Mouse (Mus musculus): ENCODE data around the gene Bcar3. TPM values are rescaled to one million over a fixed set of nuclear protein-coding genes. Genes with fewer than 3 reads are reported as not detected.

The Bcar3 gene
- polyA plus RNA-seq, 1 experiment = 6.8 TPM

DNA sequence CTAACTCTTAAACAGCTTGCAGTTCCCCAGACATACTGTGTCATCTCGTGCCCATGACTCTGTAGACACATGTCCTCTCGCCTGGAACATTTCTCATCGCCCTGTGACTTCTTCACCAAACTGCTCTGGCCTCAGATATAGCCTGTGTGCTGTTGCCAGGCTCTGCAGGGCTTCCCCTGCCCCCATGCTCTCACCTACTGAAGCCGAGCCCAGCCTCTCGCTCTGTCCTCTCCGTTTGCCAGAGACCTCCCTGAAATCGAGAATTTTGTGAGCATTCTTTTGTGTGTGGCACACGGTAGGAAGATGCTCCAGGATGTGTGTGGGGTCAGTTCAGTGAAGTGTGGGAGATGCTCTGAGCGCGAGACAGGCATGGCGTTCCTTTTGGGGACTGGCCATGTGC is 151.8 kb downstream of the Bcar3 start:
- Histone ChIP-seq H3K4me1 (ENCODE audit: control insufficient read depth, insufficient read depth, low read length) (no peaks in the 10 kb centered on the region), H3K27ac (ENCODE audit: insufficient read depth, low read depth, low read length) (no peak overlapping the region), H3K4me3 (ENCODE audit: insufficient read depth, low read length) (no peak overlapping the region)
- no peak for TF ChIP-seq CTCF (IDR thresholded peaks at IDR 0.05; ENCODE audit: low read depth, low read length)
- TF ChIP-seq POLR2A (IDR thresholded peaks at IDR 0.05; ENCODE audit: borderline replicate concordance, low read depth, low read length) = no peak

DNA sequence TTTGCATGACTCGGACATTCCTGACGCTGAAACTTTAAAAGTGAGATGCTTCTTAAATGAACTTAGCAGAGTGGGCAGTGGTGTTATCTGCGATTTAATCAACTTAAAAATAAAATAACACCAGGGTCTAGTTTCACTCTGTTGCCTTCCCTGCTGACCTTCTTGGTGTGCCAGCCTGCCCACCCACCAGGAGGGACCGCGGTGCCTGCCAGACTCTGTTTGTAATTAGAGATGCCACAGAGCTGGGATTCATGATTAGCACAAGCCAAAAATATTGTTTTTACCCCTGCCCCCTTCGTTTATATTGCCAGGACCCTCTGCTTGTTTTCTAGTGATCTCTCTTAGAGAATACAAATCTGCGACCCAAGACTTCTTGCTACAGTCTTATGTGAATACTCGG is 152.7 kb downstream of the Bcar3 start:
- H3K27ac ChIP-seq (ENCODE audit: insufficient read depth, low read depth, low read length) = no peak overlapping the region
- no peaks in the 10 kb centered on the region for H3K4me1 ChIP-seq (ENCODE audit: control insufficient read depth, insufficient read depth, low read length)
- TF ChIP-seq POLR2A (IDR thresholded peaks at IDR 0.05; ENCODE audit: borderline replicate concordance, low read depth, low read length) = no peak
- no peak overlapping the region for H3K4me3 ChIP-seq (ENCODE audit: insufficient read depth, low read length)

DNA sequence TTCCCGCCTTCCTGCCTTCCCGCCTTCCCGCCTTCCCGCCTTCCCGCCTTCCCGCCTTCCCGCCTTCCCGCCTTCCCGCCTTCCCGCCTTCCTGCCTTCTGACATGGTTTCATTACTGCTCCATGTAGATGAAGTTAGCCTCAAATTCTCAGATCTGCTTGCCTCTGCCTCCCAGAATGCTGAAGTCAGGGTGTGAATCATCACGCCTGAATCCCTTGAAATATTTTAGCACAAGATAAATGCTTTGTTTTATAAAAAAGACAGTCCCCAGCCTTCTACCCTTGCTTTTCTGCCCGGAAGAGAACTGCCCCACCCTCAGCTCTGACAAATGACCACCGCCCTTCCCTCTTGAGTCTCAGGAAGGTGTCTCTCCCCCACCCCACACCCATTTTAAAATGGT is 154.3 kb downstream of the Bcar3 start:
- TF ChIP-seq POLR2A (IDR thresholded peaks at IDR 0.05; ENCODE audit: borderline replicate concordance, low read depth, low read length) (no peak), CTCF (IDR thresholded peaks at IDR 0.05; ENCODE audit: low read depth, low read length) (no peak)
- Histone ChIP-seq H3K27ac (ENCODE audit: insufficient read depth, low read depth, low read length) (no peak overlapping the region), H3K4me1 (ENCODE audit: control insufficient read depth, insufficient read depth, low read length) (no peaks in the 10 kb centered on the region)

DNA sequence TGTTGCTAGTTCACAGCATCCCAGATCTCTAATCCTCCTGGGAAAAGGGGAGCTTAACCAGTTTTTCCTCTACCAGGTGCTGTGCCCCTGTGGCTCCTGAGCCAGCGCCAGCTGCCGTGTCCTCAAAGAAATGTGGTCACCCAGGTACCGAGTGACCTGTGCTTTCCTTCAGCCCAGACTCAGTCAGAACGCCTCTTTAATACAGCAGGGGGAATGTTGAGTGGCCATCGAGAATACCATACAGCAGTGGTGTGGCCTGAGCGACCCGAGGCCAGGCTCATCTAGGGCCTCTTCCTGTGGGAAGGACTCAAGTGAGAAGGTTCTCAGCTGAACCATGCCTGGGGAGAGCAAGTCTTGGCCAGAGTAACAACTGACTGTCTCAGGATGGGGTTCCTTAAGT is 156.1 kb downstream of the Bcar3 start:
- TF ChIP-seq POLR2A (IDR thresholded peaks at IDR 0.05; ENCODE audit: borderline replicate concordance, low read depth, low read length) = no peak
- TF ChIP-seq CTCF (IDR thresholded peaks at IDR 0.05; ENCODE audit: low read depth, low read length) = no peak
- H3K27ac ChIP-seq (ENCODE audit: insufficient read depth, low read depth, low read length) = no peak overlapping the region
- no peak overlapping the region for H3K4me3 ChIP-seq (ENCODE audit: insufficient read depth, low read length)
- no peaks in the 10 kb centered on the region for H3K4me1 ChIP-seq (ENCODE audit: control insufficient read depth, insufficient read depth, low read length)

More for the DNA sequence above, 154.3 kb downstream of the Bcar3 start:
- H3K4me3 ChIP-seq (ENCODE audit: insufficient read depth, low read length) = no peak overlapping the region

DNA sequence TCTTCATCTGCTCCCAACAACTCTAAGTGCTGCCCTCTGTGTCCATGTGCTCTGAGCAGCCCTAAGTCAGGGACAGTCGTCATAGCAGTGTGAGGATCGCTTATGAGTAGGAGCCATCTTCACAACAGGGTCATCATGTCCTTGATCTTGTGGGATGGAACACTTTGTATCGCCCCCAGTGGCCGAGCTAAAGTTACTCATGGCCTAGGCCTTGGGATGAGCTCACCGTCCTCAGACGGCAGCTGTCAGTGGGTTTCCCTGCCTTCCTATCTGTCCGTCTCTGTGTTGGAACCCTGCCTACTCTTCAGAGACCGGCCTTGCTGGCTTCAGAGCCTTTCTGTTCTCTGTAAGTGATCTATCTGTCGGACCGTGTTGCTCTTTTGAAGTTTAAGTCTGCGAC is 159.9 kb downstream of the Bcar3 start:
- TF ChIP-seq POLR2A (IDR thresholded peaks at IDR 0.05; ENCODE audit: borderline replicate concordance, low read depth, low read length) = no peak
- TF ChIP-seq CTCF (IDR thresholded peaks at IDR 0.05; ENCODE audit: low read depth, low read length) = no peak
- no peak overlapping the region for H3K4me3 ChIP-seq (ENCODE audit: insufficient read depth, low read length)
- no peak overlapping the region for H3K27ac ChIP-seq (ENCODE audit: insufficient read depth, low read depth, low read length)
- no peaks in the 10 kb centered on the region for H3K4me1 ChIP-seq (ENCODE audit: control insufficient read depth, insufficient read depth, low read length)

DNA sequence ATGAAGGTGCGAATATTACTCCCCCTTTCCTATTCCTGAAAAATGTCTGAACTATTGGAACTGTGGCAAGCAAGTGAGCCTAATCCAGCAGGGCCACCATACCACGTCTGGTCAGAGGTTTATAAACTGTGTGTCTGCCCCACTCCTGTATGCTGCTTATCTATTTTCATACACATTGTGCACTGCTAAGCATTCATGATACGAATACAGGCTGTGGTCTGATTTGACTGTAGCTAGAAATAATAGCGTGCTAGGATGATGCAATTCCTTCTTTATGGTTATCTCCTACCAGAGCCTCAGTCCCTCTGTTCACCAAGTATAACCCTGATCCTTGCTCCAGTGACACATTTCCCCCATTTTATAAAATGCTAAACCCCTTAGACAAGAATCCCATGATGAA is 162.2 kb downstream of the Bcar3 start:
- no peak overlapping the region for H3K4me3 ChIP-seq (ENCODE audit: insufficient read depth, low read length)
- no peaks in the 10 kb centered on the region for H3K4me1 ChIP-seq (ENCODE audit: control insufficient read depth, insufficient read depth, low read length)
- H3K27ac ChIP-seq (ENCODE audit: insufficient read depth, low read depth, low read length) = no peak overlapping the region
- TF ChIP-seq POLR2A (IDR thresholded peaks at IDR 0.05; ENCODE audit: borderline replicate concordance, low read depth, low read length) = no peak
- TF ChIP-seq CTCF (IDR thresholded peaks at IDR 0.05; ENCODE audit: low read depth, low read length) = no peak

DNA sequence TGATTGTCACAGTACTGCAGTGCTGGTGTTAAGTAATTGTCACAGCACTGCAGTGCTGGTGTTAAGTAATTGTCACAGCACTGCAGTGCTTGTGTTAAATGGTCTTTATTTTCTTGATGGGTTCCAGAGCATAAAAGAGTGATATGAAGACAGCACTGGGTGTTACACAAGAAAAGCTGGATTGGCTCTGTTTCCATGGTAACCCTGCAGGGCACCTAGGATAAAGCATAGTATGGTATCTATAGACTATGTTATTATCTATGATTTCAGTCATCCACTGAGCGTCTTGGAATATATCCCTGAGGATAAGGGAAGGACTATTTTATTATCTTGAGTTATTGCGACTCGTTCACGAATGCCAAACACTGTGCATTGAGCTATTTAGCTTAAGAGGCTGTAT is 162.9 kb downstream of the Bcar3 start:
- Histone ChIP-seq H3K4me3 (ENCODE audit: insufficient read depth, low read length) (no peak overlapping the region), H3K4me1 (ENCODE audit: control insufficient read depth, insufficient read depth, low read length) (no peaks in the 10 kb centered on the region), H3K27ac (ENCODE audit: insufficient read depth, low read depth, low read length) (no peak overlapping the region)
- TF ChIP-seq CTCF (IDR thresholded peaks at IDR 0.05; ENCODE audit: low read depth, low read length) (no peak), POLR2A (IDR thresholded peaks at IDR 0.05; ENCODE audit: borderline replicate concordance, low read depth, low read length) (no peak)

DNA sequence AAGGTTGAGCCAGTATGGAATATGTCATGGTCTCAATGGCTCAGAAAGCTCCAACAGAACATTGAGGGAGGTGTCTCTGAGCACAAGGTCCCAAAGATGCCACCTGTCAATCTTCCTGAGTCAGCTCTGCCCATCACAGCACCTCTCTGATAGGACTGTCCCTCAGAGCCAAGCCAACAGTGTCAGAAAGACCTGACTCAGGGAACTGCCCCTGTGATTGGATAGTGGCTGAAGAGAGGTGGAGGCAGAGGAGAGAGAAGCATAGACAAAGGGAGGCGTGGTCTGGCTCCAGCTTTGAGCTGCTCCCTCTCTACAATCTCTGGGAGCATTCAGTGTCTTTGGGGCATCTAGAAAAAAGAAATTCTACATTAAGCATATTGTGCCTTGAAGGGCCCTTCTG is 163.8 kb downstream of the Bcar3 start:
- no peak overlapping the region for H3K27ac ChIP-seq (ENCODE audit: insufficient read depth, low read depth, low read length)
- no peaks in the 10 kb centered on the region for H3K4me1 ChIP-seq (ENCODE audit: control insufficient read depth, insufficient read depth, low read length)
- H3K4me3 ChIP-seq (ENCODE audit: insufficient read depth, low read length) = no peak overlapping the region
- TF ChIP-seq POLR2A (IDR thresholded peaks at IDR 0.05; ENCODE audit: borderline replicate concordance, low read depth, low read length) = no peak
- no peak for TF ChIP-seq CTCF (IDR thresholded peaks at IDR 0.05; ENCODE audit: low read depth, low read length)

DNA sequence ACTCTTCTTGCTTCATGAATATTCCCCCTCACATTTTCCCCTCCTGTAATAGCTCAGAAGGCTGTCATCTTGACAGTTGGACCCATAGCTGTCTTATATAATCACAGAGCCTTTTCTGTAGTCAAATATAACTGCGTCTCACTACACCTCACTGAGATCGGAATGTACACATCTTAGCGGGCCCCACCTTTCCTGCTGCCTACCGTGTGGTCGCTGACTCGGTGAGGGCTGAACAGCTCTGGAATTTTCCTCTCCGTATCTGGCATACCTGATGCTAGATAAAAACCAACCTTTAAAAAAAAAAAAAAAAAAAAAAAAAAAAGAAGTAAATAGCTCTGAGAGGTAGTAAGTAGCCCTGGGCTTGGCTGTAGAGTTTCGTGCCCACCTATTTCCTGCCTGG is 164.8 kb downstream of the Bcar3 start:
- Histone ChIP-seq H3K4me1 (ENCODE audit: control insufficient read depth, insufficient read depth, low read length) (no peaks in the 10 kb centered on the region), H3K4me3 (ENCODE audit: insufficient read depth, low read length) (no peak overlapping the region), H3K27ac (ENCODE audit: insufficient read depth, low read depth, low read length) (no peak overlapping the region)
- TF ChIP-seq CTCF (IDR thresholded peaks at IDR 0.05; ENCODE audit: low read depth, low read length) (no peak), POLR2A (IDR thresholded peaks at IDR 0.05; ENCODE audit: borderline replicate concordance, low read depth, low read length) (no peak)

DNA sequence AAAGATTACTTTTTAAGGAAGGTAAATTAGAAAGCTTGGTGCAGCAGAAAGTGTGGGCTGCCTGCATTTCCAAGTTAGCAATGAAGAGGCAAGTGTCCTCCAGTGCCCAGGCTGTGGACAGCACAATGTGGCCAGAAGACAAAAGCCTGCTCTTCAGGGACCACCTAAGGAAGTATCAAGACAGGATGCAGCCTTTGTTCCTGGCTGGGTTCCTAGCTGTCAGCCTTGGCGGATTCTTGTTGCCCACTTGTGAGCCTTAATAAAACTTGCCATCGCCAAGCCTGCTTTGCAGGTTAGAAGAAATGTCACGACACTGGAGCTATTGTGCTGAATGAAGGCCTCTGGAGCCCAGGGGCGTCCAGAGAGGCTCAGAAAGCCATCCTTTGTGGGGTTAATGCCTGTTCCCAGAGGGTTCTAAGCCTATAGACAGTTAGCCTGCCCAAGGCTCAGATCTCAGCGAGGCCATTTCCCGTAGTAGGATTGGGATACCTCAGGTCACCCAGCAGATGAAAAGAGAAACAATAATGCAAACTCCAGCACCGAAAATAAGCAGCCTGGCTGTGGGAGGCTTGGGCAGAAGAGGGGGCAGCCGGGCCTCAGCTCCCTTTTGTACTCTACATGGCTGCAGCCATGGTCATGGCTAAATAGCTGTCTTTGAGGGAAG is 167.0 kb downstream of the Bcar3 start:
- no peak overlapping the region for H3K27ac ChIP-seq (ENCODE audit: insufficient read depth, low read depth, low read length)

DNA sequence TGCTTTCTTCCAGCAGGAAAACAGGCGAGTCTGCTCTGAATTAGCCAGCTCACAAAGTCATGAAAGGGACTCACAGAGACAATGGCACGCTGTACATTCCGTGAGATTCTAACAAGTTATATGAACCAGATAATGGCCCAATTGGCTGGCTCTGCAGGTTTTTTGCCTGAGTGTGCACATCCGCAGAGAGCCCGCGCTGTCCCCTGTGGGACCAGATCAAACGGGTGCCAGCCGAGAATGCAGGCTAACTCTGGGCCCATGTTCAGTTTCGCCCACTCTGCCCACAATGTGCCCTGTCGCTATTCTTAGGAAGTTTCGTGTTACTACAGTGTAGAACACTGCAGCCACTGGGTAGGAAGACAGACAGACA is 167.6 kb downstream of the Bcar3 start:
- H3K27ac ChIP-seq (ENCODE audit: insufficient read depth, low read depth, low read length) = no peak overlapping the region
- no peaks in the 10 kb centered on the region for H3K4me1 ChIP-seq (ENCODE audit: control insufficient read depth, insufficient read depth, low read length)
- TF ChIP-seq CTCF (IDR thresholded peaks at IDR 0.05; ENCODE audit: low read depth, low read length) = no peak
- TF ChIP-seq POLR2A (IDR thresholded peaks at IDR 0.05; ENCODE audit: borderline replicate concordance, low read depth, low read length) = no peak
- H3K4me3 ChIP-seq (ENCODE audit: insufficient read depth, low read length) = no peak overlapping the region

More for the DNA sequence above, 167.0 kb downstream of the Bcar3 start:
- TF ChIP-seq CTCF (IDR thresholded peaks at IDR 0.05; ENCODE audit: low read depth, low read length) = no peak
- no peak for TF ChIP-seq POLR2A (IDR thresholded peaks at IDR 0.05; ENCODE audit: borderline replicate concordance, low read depth, low read length)
- Histone ChIP-seq H3K4me1 (ENCODE audit: control insufficient read depth, insufficient read depth, low read length) (no peaks in the 10 kb centered on the region), H3K4me3 (ENCODE audit: insufficient read depth, low read length) (no peak overlapping the region)

All from bone marrow macrophage, adult 2 months (primary cell).